Mouse (Mus musculus) forebrain, embryonic 13.5 days (tissue): ENCODE measurements around the gene Man1b1. TPM values are rescaled to one million over a fixed set of nuclear protein-coding genes. Genes with fewer than 3 reads are reported as not detected.

Source experiments
- ATAC-seq: fragments of 200-750 bp; cut with Nextera tagmentation; 2 replicates; pipeline ENCODE4 v1.8.0; 2017
- H3K27ac ChIP-seq: fragments of 300-500 bp; sonication (generic); 2 replicates; pipeline ENCODE4 v1.5.1; 2015; ENCODE audit warnings: inconsistent platforms, mild to moderate bottlenecking, moderate library complexity
- H3K27me3 ChIP-seq: fragments of 300-500 bp; sonication (generic); 2 replicates; pipeline ENCODE4 v1.6.1; 2015; ENCODE audit warnings: mild to moderate bottlenecking, inconsistent platforms
- H3K36me3 ChIP-seq: fragments of 300-500 bp; sonication (generic); 2 replicates; pipeline ENCODE4 v1.6.1; 2015; ENCODE audit warnings: mild to moderate bottlenecking, inconsistent platforms; ENCODE audit not compliant: poor library complexity, severe bottlenecking
- H3K4me1 ChIP-seq: fragments of 300-500 bp; sonication (generic); 2 replicates; pipeline ENCODE4 v1.6.1; 2015; ENCODE audit warnings: inconsistent platforms
- H3K4me2 ChIP-seq: fragments of 300-500 bp; sonication (generic); 2 replicates; pipeline ENCODE4 v1.6.1; 2015; ENCODE audit warnings: inconsistent platforms, mild to moderate bottlenecking, moderate library complexity
- H3K4me3 ChIP-seq: fragments of 300-500 bp; sonication (generic); 2 replicates; pipeline ENCODE4 v1.5.1; 2015; ENCODE audit warnings: mild to moderate bottlenecking, inconsistent platforms
- H3K9ac ChIP-seq: fragments of 300-500 bp; sonication (generic); 2 replicates; pipeline ENCODE4 v1.6.1; 2015; ENCODE audit warnings: mild to moderate bottlenecking, inconsistent platforms
- H3K9me3 ChIP-seq: fragments of 300-500 bp; sonication (generic); replicated peaks from 2 replicates; pipeline ENCODE4 v1.6.1; 2016; ENCODE audit warnings: inconsistent platforms
- WGBS: fragments of 180-500 bp; shearing (Covaris S2); methylation state at CpG from one replicate; pipeline ENCODE4 v1.1.7; 2015; 5-methylcytosine and 5-hydroxymethylcytosine counted together
- polyA plus RNA-seq: library from polyadenylated mRNA; unstranded; fragments of >200 nt; fragmentation: Nextera tagmentation; extraction: Ambion mirVana; gene quantifications from 2 replicates; pipeline ENCODE4 v1.2.1, GENCODE M21; 2015

Man1b1 gene
- polyA plus RNA-seq, 1 experiment from 2014 or later, result 63.2 TPM

GRCm38 (mm10) chr2:25400291-25400690, 68.2 kb downstream of the Man1b1 start:
- peaks cover 62% of the 10 kb centered on the region for H3K27me3 ChIP-seq
- H3K27ac ChIP-seq, result no peak overlapping the region
- WGBS, result 19% methylated on average over 16 of the region's 16 CpGs
- peak overlapping the region; percentile 30 for H3K9ac ChIP-seq
- ATAC-seq, result no peak
- no peaks in the 10 kb centered on the region for H3K36me3 ChIP-seq
- peaks cover 35% of the 10 kb centered on the region for H3K4me1 ChIP-seq
- peak overlapping the region; percentile 57 for H3K4me2 ChIP-seq
- no peaks in the 10 kb centered on the region; the same call in 1 of the 2 replicates for H3K9me3 ChIP-seq
- peak overlapping the region; percentile 31 for H3K4me3 ChIP-seq

GRCm38 (mm10) chr2:25400764-25401163, 68.6 kb downstream of the Man1b1 start:
- no peak for ATAC-seq
- peak overlapping the region; percentile 31 for H3K4me3 ChIP-seq
- H3K36me3 ChIP-seq, result 0 out of 2 replicates have a peak, but pooled peaks cover 3% of the 10 kb centered on the region
- H3K27me3 ChIP-seq, result peaks cover 57% of the 10 kb centered on the region
- H3K9me3 ChIP-seq, result no peaks in the 10 kb centered on the region; the same call in 1 of the 2 replicates
- peak overlapping the region; percentile 57 for H3K4me2 ChIP-seq
- H3K27ac ChIP-seq, result no peak overlapping the region
- 2% methylated on average over 17 of the region's 17 CpGs for WGBS
- peak overlapping the region; percentile 30 for H3K9ac ChIP-seq
- peaks cover 32% of the 10 kb centered on the region for H3K4me1 ChIP-seq

Other genes starting within 250 kb of the Man1b1 start
- not detected in 2 replicates for gene Noxa1, start 237.2 kb upstream of the Man1b1 start, polyA plus RNA-seq
- gene Nrarp, start 151.6 kb upstream of the Man1b1 start, polyA plus RNA-seq, result 29.2 and 30.8 TPM in 2 replicates
- gene Tor4a, start 135.5 kb upstream of the Man1b1 start, polyA plus RNA-seq, result 0.66 and 0.78 TPM in 2 replicates
- 95.4 and 104 TPM in 2 replicates for gene Nelfb, start 120.8 kb upstream of the Man1b1 start, polyA plus RNA-seq
- gene Stpg3, start 117.7 kb upstream of the Man1b1 start, polyA plus RNA-seq, result not detected in 2 replicates
- gene Fam166a, start 113.6 kb upstream of the Man1b1 start, polyA plus RNA-seq, result 0.21 TPM in 1 of 2 replicates, not detected in the other
- gene Tubb4b, start 107.6 kb upstream of the Man1b1 start, polyA plus RNA-seq, result 448 and 518 TPM in 2 replicates
- not detected in 2 replicates for gene Slc34a3, start 98.0 kb upstream of the Man1b1 start, polyA plus RNA-seq
- gene Rnf224, start 95.6 kb upstream of the Man1b1 start, polyA plus RNA-seq, result not detected in 2 replicates
- gene Rnf208, start 90.1 kb upstream of the Man1b1 start, polyA plus RNA-seq, result 43.1 and 43.2 TPM in 2 replicates
- 0.29 TPM in 1 of 2 replicates, not detected in the other for gene Cysrt1, start 89.9 kb upstream of the Man1b1 start, polyA plus RNA-seq
- 4.4 and 7.1 TPM in 2 replicates for gene AL732309.1, start 85.5 kb upstream of the Man1b1 start, polyA plus RNA-seq
- gene Tmem203, start 76.9 kb upstream of the Man1b1 start, polyA plus RNA-seq, result 19.4 and 20.3 TPM in 2 replicates
- 9.7 and 10.8 TPM in 2 replicates for gene Tprn, start 69.7 kb upstream of the Man1b1 start, polyA plus RNA-seq
- 233 and 245 TPM in 2 replicates for gene Ssna1, start 59.9 kb upstream of the Man1b1 start, polyA plus RNA-seq
- 126 and 148 TPM in 2 replicates for gene Anapc2, start 59.9 kb upstream of the Man1b1 start, polyA plus RNA-seq
- gene Tmem210, start 44.2 kb upstream of the Man1b1 start, polyA plus RNA-seq, result not detected in 2 replicates
- 0.14 TPM in 1 of 2 replicates, not detected in the other for gene Lrrc26, start 42.4 kb upstream of the Man1b1 start, polyA plus RNA-seq
- gene Grin1, start 13.2 kb upstream of the Man1b1 start, polyA plus RNA-seq, result 5.6 and 7.9 TPM in 2 replicates
- 22.8 and 23.3 TPM in 2 replicates for gene Dpp7, start 24.0 kb downstream of the Man1b1 start, polyA plus RNA-seq
- gene Uap1l1, start 33.3 kb downstream of the Man1b1 start, polyA plus RNA-seq, result 2.2 and 3.5 TPM in 2 replicates
- 49.4 and 62.3 TPM in 2 replicates for gene Sapcd2, start 40.0 kb downstream of the Man1b1 start, polyA plus RNA-seq
- gene Entpd2, start 63.5 kb downstream of the Man1b1 start, polyA plus RNA-seq, result 0.68 and 0.98 TPM in 2 replicates
- gene Npdc1, start 67.0 kb downstream of the Man1b1 start, polyA plus RNA-seq, result 287 and 315 TPM in 2 replicates
- gene Fut7, start 90.9 kb downstream of the Man1b1 start, polyA plus RNA-seq, result 0.08 TPM in 1 of 2 replicates, not detected in the other
- 5.7 and 8.2 TPM in 2 replicates for gene Abca2, start 96.4 kb downstream of the Man1b1 start, polyA plus RNA-seq
- gene Clic3, start 124.5 kb downstream of the Man1b1 start, polyA plus RNA-seq, result 2.4 and 3.2 TPM in 2 replicates
- 62.0 and 65.9 TPM in 2 replicates for gene Paxx, start 128.8 kb downstream of the Man1b1 start, polyA plus RNA-seq
- gene Ptgds, start 137.7 kb downstream of the Man1b1 start, polyA plus RNA-seq, result 7.6 and 9.7 TPM in 2 replicates
- not detected in 2 replicates for gene Lcn12, start 161.6 kb downstream of the Man1b1 start, polyA plus RNA-seq
- 97.9 and 103 TPM in 2 replicates for gene Fbxw5, start 168.4 kb downstream of the Man1b1 start, polyA plus RNA-seq
- 4.2 and 5.2 TPM in 2 replicates for gene C8g, start 169.4 kb downstream of the Man1b1 start, polyA plus RNA-seq
- 30.9 and 33.3 TPM in 2 replicates for gene Traf2, start 214.6 kb downstream of the Man1b1 start, polyA plus RNA-seq
- gene Edf1, start 225.5 kb downstream of the Man1b1 start, polyA plus RNA-seq, result 383 and 401 TPM in 2 replicates
- gene Mamdc4, start 242.5 kb downstream of the Man1b1 start, polyA plus RNA-seq, result 3.1 and 4.2 TPM in 2 replicates
- 179 and 189 TPM in 2 replicates for gene Phpt1, start 242.9 kb downstream of the Man1b1 start, polyA plus RNA-seq
- gene Ajm1, start 249.4 kb downstream of the Man1b1 start, polyA plus RNA-seq, result 2.2 and 3.4 TPM in 2 replicates